Comparison of ENCODE assay signal across 7 mouse cellular contexts in genomic region chr14:25481667-25482331, GRCm38 (mm10). TPM values are rescaled to one million over a fixed set of nuclear protein-coding genes. Genes with fewer than 3 reads are reported as not detected.
DNase-seq lines count a peak whose midpoint lies in the region; ATAC-seq lines count a peak whose summit lies in the region.

No protein-coding gene starts in this region.

- H3K4me2 ChIP-seq in kidney, embryonic 16.5 days (replicated peaks; ENCODE audit: low read depth, low read length) = no peak overlapping the region
- H3K4me2 ChIP-seq in hindbrain, embryonic 16.5 days (ENCODE audit: low read length) = no peak overlapping the region
- no peak overlapping the region for H3K4me2 ChIP-seq in midbrain, embryonic 16.5 days (ENCODE audit: low read length)

- H3K4me3 ChIP-seq in kidney, embryonic 16.5 days (ENCODE audit: low read length) = no peak overlapping the region
- H3K4me3 ChIP-seq in erythroblast, embryonic 14.5 days (replicated peaks) = peak overlapping the region; percentile 66
- H3K4me3 ChIP-seq in hindbrain, embryonic 16.5 days (ENCODE audit: low read length) = no peak overlapping the region
- H3K4me3 ChIP-seq in midbrain, embryonic 16.5 days (ENCODE audit: low read depth, low read length) = no peak overlapping the region

- H3K27me3 ChIP-seq in kidney, embryonic 16.5 days (ENCODE audit: insufficient read depth, low read length) = no peaks in the 10 kb centered on the region
- no peaks in the 10 kb centered on the region for H3K27me3 ChIP-seq in erythroblast, embryonic 14.5 days (ENCODE audit: control insufficient read depth)
- no peaks in the 10 kb centered on the region for H3K27me3 ChIP-seq in hindbrain, embryonic 16.5 days (replicated peaks; ENCODE audit: control insufficient read depth, insufficient read depth, low read length)
- no peaks in the 10 kb centered on the region for H3K27me3 ChIP-seq in midbrain, embryonic 16.5 days (ENCODE audit: control insufficient read depth, insufficient read depth, low read depth, low read length)

- H3K4me1 ChIP-seq in kidney, embryonic 16.5 days (ENCODE audit: insufficient read depth, low read length) = peaks cover 97% of the 10 kb centered on the region
- H3K4me1 ChIP-seq in erythroblast, embryonic 14.5 days (ENCODE audit: control insufficient read depth) = peaks cover 77% of the 10 kb centered on the region
- H3K4me1 ChIP-seq in hindbrain, embryonic 16.5 days (ENCODE audit: control insufficient read depth, insufficient read depth, low read depth, low read length) = peaks cover 83% of the 10 kb centered on the region
- H3K4me1 ChIP-seq in midbrain, embryonic 16.5 days (ENCODE audit: control insufficient read depth, insufficient read depth, low read length) = peaks cover 83% of the 10 kb centered on the region

- WGBS in kidney, embryonic 16.5 days = 75% methylated on average over 11 of the region's 11 CpGs
- WGBS in hindbrain, embryonic 16.5 days = 64% methylated on average over 11 of the region's 11 CpGs
- 81% methylated on average over 11 of the region's 11 CpGs for WGBS in midbrain, embryonic 16.5 days

- ATAC-seq in kidney, embryonic 16.5 days (ENCODE audit: low FRiP score, low TSS enrichment) = no peak
- no peak for ATAC-seq in hindbrain, embryonic 16.5 days
- ATAC-seq in midbrain, embryonic 16.5 days = no peak

- no peaks in the 10 kb centered on the region for H3K9me3 ChIP-seq in kidney, embryonic 16.5 days (ENCODE audit: low read length)
- no peaks in the 10 kb centered on the region for H3K9me3 ChIP-seq in erythroblast, embryonic 14.5 days (ENCODE audit: control insufficient read depth, low read length)
- no peaks in the 10 kb centered on the region for H3K9me3 ChIP-seq in hindbrain, embryonic 16.5 days (ENCODE audit: control insufficient read depth, low read length)
- H3K9me3 ChIP-seq in midbrain, embryonic 16.5 days (replicated peaks; ENCODE audit: control insufficient read depth, low read length, poor library complexity, severe bottlenecking) = no peaks in the 10 kb centered on the region

- peak overlapping the region; percentile 37 for H3K9ac ChIP-seq in kidney, embryonic 16.5 days (replicated peaks; ENCODE audit: low read length)
- peak overlapping the region; percentile 19; the same call in 1 of the 2 replicates for H3K9ac ChIP-seq in hindbrain, embryonic 16.5 days (ENCODE audit: low read depth, low read length)
- no peak overlapping the region for H3K9ac ChIP-seq in midbrain, embryonic 16.5 days (ENCODE audit: low read depth, low read length)

- H3K27ac ChIP-seq in kidney, embryonic 16.5 days (ENCODE audit: low read length) = peak overlapping the region; percentile 91
- peak overlapping the region; percentile 62 for H3K27ac ChIP-seq in hindbrain, embryonic 16.5 days (ENCODE audit: low read depth, low read length)
- H3K27ac ChIP-seq in midbrain, embryonic 16.5 days (ENCODE audit: low read length) = peak overlapping the region; percentile 55

- DNase-seq in kidney, adult 11 months = no peak
- no peak for DNase-seq in embryo, embryonic 10.5 days (ENCODE audit: low spot score)
- DNase-seq in Muller cell, postnatal 12 days (ENCODE audit: inconsistent ontology term) = no peak

- no peaks in the 10 kb centered on the region for H3K36me3 ChIP-seq in kidney, embryonic 16.5 days (ENCODE audit: insufficient read depth, low read length)
- peaks cover 7% of the 10 kb centered on the region for H3K36me3 ChIP-seq in erythroblast, embryonic 14.5 days (ENCODE audit: control insufficient read depth)
- H3K36me3 ChIP-seq in hindbrain, embryonic 16.5 days (ENCODE audit: control insufficient read depth, insufficient read depth, low read length) = no peaks in the 10 kb centered on the region
- H3K36me3 ChIP-seq in midbrain, embryonic 16.5 days (ENCODE audit: control insufficient read depth, insufficient read depth, low read length) = no peaks in the 10 kb centered on the region

RNA-seq across cellular contexts. Expression of gene Zmiz1, which starts 22.8 kb away (rescaled TPM):
- polyA plus RNA-seq in kidney, embryonic 16.5 days (2015; fragmentation: Nextera tagmentation; extraction: Ambion mirVana) = 36.0 and 46.6 TPM in 2 replicates
- 0.68 and 0.75 TPM in 2 replicates for polyA plus RNA-seq in erythroblast, embryonic 14.5 days (2012)
- 50.4 and 55.0 TPM in 2 replicates for polyA plus RNA-seq in hindbrain, embryonic 16.5 days (2015; fragmentation: Nextera tagmentation; extraction: Ambion mirVana)
- 54.2 and 58.0 TPM in 2 replicates for polyA plus RNA-seq in midbrain, embryonic 16.5 days (2015; fragmentation: Nextera tagmentation; extraction: Ambion mirVana)

Comparison
In these comparisons a context has a peak if more than half of its experiments do, and no peak if none do; other contexts are left out.
1. RNA of gene Zmiz1, which starts 22.8 kb away (polyA plus RNA-seq): 54.2 to 58.0 TPM in midbrain, embryonic 16.5 days, 50.4 to 55.0 TPM in hindbrain, embryonic 16.5 days and 36.0 to 46.6 TPM in kidney, embryonic 16.5 days; 0.68 to 0.75 TPM in erythroblast, embryonic 14.5 days; every median in the first group is over 10 times any median in the second.
2. Peak in every context shown above with its lines, with median percentiles within 50 percentile points of each other: H3K27ac ChIP-seq.